Mouse (Mus musculus): Measurements from ENCODE around the gene Eme1.
A peak's percentile ranks its signal among the peaks of the same experiment; 100 is the strongest.

Eme1 gene

GRCm38 (mm10) chr11:94646457-94646856, 7.3 kb downstream of the Eme1 start:
- no peak for DNase-seq (ENCODE audit: low read depth)

- DNase-seq (ENCODE audit: low read depth) = no peak
Measured at GRCm38 (mm10) chr11:94644461-94645219, 9.1 kb downstream of the Eme1 start.

GRCm38 (mm10) chr11:94634431-94634830, 19.3 kb downstream of the Eme1 start:
- no peak for DNase-seq (ENCODE audit: low read depth)

- no peak for DNase-seq (ENCODE audit: low read depth)
Measured at GRCm38 (mm10) chr11:94632988-94633387, 20.8 kb downstream of the Eme1 start.

GRCm38 (mm10) chr11:94631969-94632368, 21.8 kb downstream of the Eme1 start:
- DNase-seq (ENCODE audit: low read depth) = no peak

GRCm38 (mm10) chr11:94630199-94631011, 23.4 kb downstream of the Eme1 start:
- peak; percentile 74 for DNase-seq (ENCODE audit: low read depth)

GRCm38 (mm10) chr11:94629884-94630198, 23.9 kb downstream of the Eme1 start:
- no peak for DNase-seq (ENCODE audit: low read depth)

GRCm38 (mm10) chr11:94629199-94629883, 24.4 kb downstream of the Eme1 start, which contains the start of gene Lrrc59:
Gene Lrrc59, plus strand, starts transcription at chr11:94629767.
- DNase-seq (ENCODE audit: low read depth) = peak; percentile 91

- no peak for DNase-seq (ENCODE audit: low read depth)
Measured at GRCm38 (mm10) chr11:94622162-94622561, 31.6 kb downstream of the Eme1 start.

- no peak for DNase-seq (ENCODE audit: low read depth)
Measured at GRCm38 (mm10) chr11:94621458-94621852, 32.3 kb downstream of the Eme1 start.

- no peak for DNase-seq (ENCODE audit: low read depth)
Measured at GRCm38 (mm10) chr11:94620766-94621457, 32.9 kb downstream of the Eme1 start.

GRCm38 (mm10) chr11:94617646-94618045, 36.1 kb downstream of the Eme1 start:
- DNase-seq (ENCODE audit: low read depth) = no peak

GRCm38 (mm10) chr11:94615494-94615893, 38.3 kb downstream of the Eme1 start:
- no peak for DNase-seq (ENCODE audit: low read depth)

- DNase-seq (ENCODE audit: low read depth) = no peak
Measured at GRCm38 (mm10) chr11:94614603-94615002, 39.2 kb downstream of the Eme1 start.

- DNase-seq (ENCODE audit: low read depth) = peak; percentile 61
Measured at GRCm38 (mm10) chr11:94610744-94611740, 42.7 kb downstream of the Eme1 start.

- no peak for DNase-seq (ENCODE audit: low read depth)
Measured at GRCm38 (mm10) chr11:94602356-94602955, 51.3 kb downstream of the Eme1 start.

- DNase-seq (ENCODE audit: low read depth) = peak; percentile 89
Measured at GRCm38 (mm10) chr11:94601321-94602281, 52.2 kb downstream of the Eme1 start, which contains the start of gene Acsf2. Gene Acsf2, minus strand, starts transcription at chr11:94601871.

- no peak for DNase-seq (ENCODE audit: low read depth)
Measured at GRCm38 (mm10) chr11:94600447-94600846, 53.3 kb downstream of the Eme1 start.

GRCm38 (mm10) chr11:94598437-94599120, 55.2 kb downstream of the Eme1 start:
- no peak for DNase-seq (ENCODE audit: low read depth)
